In the genomic region with DNA sequence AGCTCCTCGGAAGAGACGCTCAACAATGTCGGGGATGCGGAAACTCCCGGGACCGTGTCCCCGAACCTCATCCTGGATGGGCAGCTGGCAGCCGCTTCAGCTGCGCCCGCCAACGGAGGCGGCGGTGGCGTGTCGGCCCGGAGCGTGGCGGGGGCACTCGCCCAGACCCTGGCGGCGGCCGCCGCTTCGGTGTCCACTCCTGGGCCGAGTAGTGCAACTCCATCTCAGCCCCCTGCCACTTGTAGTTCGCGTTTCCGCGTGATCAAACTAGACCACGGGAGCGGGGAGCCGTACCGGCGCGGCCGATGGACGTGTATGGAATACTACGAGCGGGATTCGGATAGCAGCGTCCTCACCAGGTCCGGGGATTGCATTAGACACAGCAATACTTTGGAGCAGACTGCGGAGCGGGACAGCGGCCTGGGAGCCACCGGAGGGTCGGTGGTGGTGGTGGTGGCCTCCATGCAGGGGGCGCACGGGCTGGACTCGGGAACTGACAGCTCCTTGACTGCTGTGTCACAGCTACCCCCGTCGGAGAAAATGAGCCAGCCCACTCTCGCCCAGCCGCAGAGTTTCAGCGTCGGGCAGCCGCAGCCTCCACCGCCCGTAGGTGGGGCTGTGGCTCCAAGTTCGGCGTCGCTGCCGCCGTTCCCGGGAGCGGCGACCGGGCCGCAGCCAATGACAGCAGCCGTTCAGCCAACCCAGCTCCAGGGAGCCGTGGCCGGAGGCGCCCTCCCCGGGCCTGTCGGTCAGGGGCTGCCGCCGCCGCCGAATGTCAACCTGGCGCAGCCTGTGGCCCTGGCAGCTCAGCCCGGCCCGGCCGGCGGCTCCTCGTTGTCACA, we compare ENCODE assay signal across 8 mouse cellular contexts. TPM values are rescaled to one million over a fixed set of nuclear protein-coding genes. Genes with fewer than 3 reads are reported as not detected.
A peak's percentile ranks its signal among the peaks of the same experiment; 100 is the strongest.
DNase-seq lines count a peak whose midpoint lies in the region; ATAC-seq lines count a peak whose summit lies in the region.

No protein-coding gene starts in this region.

- peak; percentile 45 to 69 for DNase-seq in gastrocnemius, adult 8-10 months (ENCODE audit: low spot score in 2 of 2)
- DNase-seq in induced T-regulatory cell, adult 2 months (ENCODE audit: low read depth) = peak; percentile 83
- peak; percentile 76 to 86 for DNase-seq in left cerebral cortex, postnatal 14 days (ENCODE audit: low spot score in 2 of 2)
- DNase-seq in right cerebral cortex, postnatal 14 days = peak; percentile 77
- DNase-seq in urinary bladder, postnatal 36 days (ENCODE audit: low spot score in 2 of 2) = peak; percentile 64 to 79

- intact Hi-C loops in left cerebral cortex, postnatal 14 days (cut with DNase I) = loop anchor here (2.0 to 5.0 kb wide), 4 partner anchors 76 to 569 kb away; a partner anchor contains a TSS

- peak; percentile 26 for ATAC-seq in activated CD4-positive, CD25-positive, alpha-beta regulatory T cell, adult 4 months
- peak; percentile 67 for ATAC-seq in common myeloid progenitor, adult 5-6 weeks (replicated peaks; ENCODE audit: low read depth, poor library complexity, severe bottlenecking)
- ATAC-seq in megakaryocyte-erythroid progenitor cell, adult 5-6 weeks (replicated peaks; ENCODE audit: low FRiP score, low TSS enrichment, poor library complexity, severe bottlenecking) = peak; percentile 84

RNA-seq across cellular contexts. Expression of a gene that starts 1.6 kb away (rescaled TPM):
- polyA plus RNA-seq in activated CD4-positive, CD25-positive, alpha-beta regulatory T cell, adult 4 months (2017; shearing (Covaris generic)) = 10 to 100 TPM in 1 of 2 experiments, 1 to 10 TPM in 1; 7.4 to 15.1 TPM
- 20.0 and 20.1 TPM in 2 replicates for total RNA-seq in common myeloid progenitor, adult 5-6 weeks (2017)
- 10 to 100 TPM; 23.7 to 29.8 (median 26.0) TPM for total RNA-seq in gastrocnemius, adult 8-10 months (2022)
- 10 to 100 TPM; 34.7 to 35.6 TPM for total RNA-seq in left cerebral cortex, postnatal 14 days (2021)
- total RNA-seq in megakaryocyte-erythroid progenitor cell, adult 5-6 weeks (2014; fragmentation: Nextera tagmentation) = 12.9 and 21.5 TPM in 2 replicates
- 17.5 and 25.4 TPM in 2 replicates for total RNA-seq in megakaryocyte-erythroid progenitor cell, adult 5-6 weeks (2017)

Comparison
In these comparisons a context has a peak if more than half of its experiments do, and no peak if none do; other contexts are left out.
1. Peak in every context shown above with its lines: DNase-seq and ATAC-seq.
2. ATAC-seq: peak in every context shown above with its lines; median percentile 84 in megakaryocyte-erythroid progenitor cell, adult 5-6 weeks; 67 in common myeloid progenitor, adult 5-6 weeks; 26 in activated CD4-positive, CD25-positive, alpha-beta regulatory T cell, adult 4 months.